Mouse (Mus musculus) embryonic facial prominence, embryonic 12.5 days (tissue): ENCODE results near the gene Ptpn21. TPM values are rescaled to one million over a fixed set of nuclear protein-coding genes. Genes with fewer than 3 reads are reported as not detected.

Source experiments
- ATAC-seq: fragments of 200-750 bp; cut with Nextera tagmentation; 2 replicates; pipeline ENCODE4 v1.8.0; 2017; ENCODE audit not compliant: insufficient number of reproducible peaks, insufficient read depth, low FRiP score, low TSS enrichment
- H3K27ac ChIP-seq: fragments of 300-500 bp; sonication (generic); 2 replicates; pipeline ENCODE4 v1.5.1; 2016; ENCODE audit warnings: mild to moderate bottlenecking
- H3K27me3 ChIP-seq: fragments of 300-500 bp; sonication (generic); 2 replicates; pipeline ENCODE4 v1.6.1; 2016; ENCODE audit warnings: mild to moderate bottlenecking, moderate library complexity
- H3K36me3 ChIP-seq: fragments of 300-500 bp; sonication (generic); 2 replicates; pipeline ENCODE4 v1.6.1; 2016; ENCODE audit warnings: mild to moderate bottlenecking
- H3K4me1 ChIP-seq: fragments of 300-500 bp; sonication (generic); 2 replicates; pipeline ENCODE4 v1.6.1; 2016
- H3K4me2 ChIP-seq: fragments of 300-500 bp; sonication (generic); replicated peaks from 2 replicates; pipeline ENCODE4 v1.6.1; 2016; ENCODE audit warnings: mild to moderate bottlenecking, moderate library complexity
- H3K4me3 ChIP-seq: fragments of 300-500 bp; sonication (generic); 2 replicates; pipeline ENCODE4 v1.5.1; 2016; ENCODE audit warnings: mild to moderate bottlenecking
- H3K9ac ChIP-seq: fragments of 300-500 bp; sonication (generic); 2 replicates; pipeline ENCODE4 v1.6.1; 2016; ENCODE audit warnings: mild to moderate bottlenecking, moderate library complexity
- H3K9me3 ChIP-seq: fragments of 300-500 bp; sonication (generic); 2 replicates; pipeline ENCODE4 v1.6.1; 2016; ENCODE audit warnings: mild to moderate bottlenecking, moderate library complexity
- WGBS: fragments of 180-500 bp; shearing (Covaris S2); methylation state at CpG from one replicate; pipeline ENCODE4 v1.1.7; 2016; 5-methylcytosine and 5-hydroxymethylcytosine counted together
- polyA plus RNA-seq: library from polyadenylated mRNA; unstranded; fragments of >200 nt; fragmentation: Nextera tagmentation; extraction: Ambion mirVana; gene quantifications from 2 replicates; pipeline ENCODE4 v1.2.1, GENCODE M21; 2016

Ptpn21 gene
- polyA plus RNA-seq, 1 experiment from 2014 or later, result 7.0 TPM

DNA sequence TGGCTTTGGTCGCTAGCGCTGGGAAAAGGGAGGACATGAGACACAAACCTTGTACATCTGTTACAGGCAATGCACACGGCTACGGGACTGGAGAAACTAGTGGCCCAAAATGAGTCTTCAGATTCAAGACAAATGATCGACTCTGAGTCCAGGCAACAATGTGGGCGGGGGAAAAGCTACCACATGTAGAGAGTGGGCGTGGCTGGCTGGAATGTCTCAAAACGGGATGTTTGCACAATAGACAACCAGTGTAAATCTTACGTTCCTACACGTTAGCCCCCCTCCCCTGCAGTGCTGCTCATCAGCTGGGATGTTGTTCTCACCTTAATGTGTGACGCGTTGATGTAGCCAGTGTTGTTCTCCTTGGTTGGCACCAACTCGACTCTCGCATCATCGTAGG is 55.0 kb downstream of the Ptpn21 start:
- no peaks in the 10 kb centered on the region for H3K4me1 ChIP-seq
- H3K36me3 ChIP-seq, result peaks cover 28% of the 10 kb centered on the region
- H3K4me2 ChIP-seq, result no peak overlapping the region
- 86% methylated on average over 15 of the region's 15 CpGs for WGBS
- no peak for ATAC-seq
- H3K9me3 ChIP-seq, result no peaks in the 10 kb centered on the region
- H3K9ac ChIP-seq, result no peak overlapping the region
- H3K27ac ChIP-seq, result no peak overlapping the region
- no peaks in the 10 kb centered on the region for H3K27me3 ChIP-seq
- no peak overlapping the region for H3K4me3 ChIP-seq

DNA sequence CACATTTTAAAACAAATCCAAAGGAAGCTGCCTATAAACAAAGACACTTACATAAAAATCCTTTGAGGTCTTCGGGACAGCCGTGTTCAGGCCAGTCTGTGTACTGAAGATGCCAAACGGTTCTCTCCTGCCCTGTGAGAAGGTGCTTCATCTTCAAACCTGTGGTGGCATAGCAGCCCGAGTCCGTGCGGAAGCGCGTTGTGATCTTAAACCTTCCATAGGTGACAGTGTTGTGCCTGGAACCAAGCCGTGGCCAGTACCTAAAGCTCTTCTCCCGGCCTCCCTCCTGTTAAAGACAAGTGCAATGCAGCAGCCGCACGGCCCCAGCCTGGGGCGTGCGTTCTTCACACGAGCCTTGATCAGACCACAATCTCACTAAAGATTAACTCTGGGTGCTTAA is 57.3 kb downstream of the Ptpn21 start:
- no peak for ATAC-seq
- Histone ChIP-seq H3K4me1 (no peaks in the 10 kb centered on the region), H3K36me3 (peaks cover 28% of the 10 kb centered on the region), H3K27me3 (no peaks in the 10 kb centered on the region), H3K9ac (no peak overlapping the region), H3K9me3 (no peaks in the 10 kb centered on the region), H3K4me3 (no peak overlapping the region), H3K4me2 (no peak overlapping the region), H3K27ac (no peak overlapping the region)
- 91% methylated on average over 15 of the region's 15 CpGs for WGBS

DNA sequence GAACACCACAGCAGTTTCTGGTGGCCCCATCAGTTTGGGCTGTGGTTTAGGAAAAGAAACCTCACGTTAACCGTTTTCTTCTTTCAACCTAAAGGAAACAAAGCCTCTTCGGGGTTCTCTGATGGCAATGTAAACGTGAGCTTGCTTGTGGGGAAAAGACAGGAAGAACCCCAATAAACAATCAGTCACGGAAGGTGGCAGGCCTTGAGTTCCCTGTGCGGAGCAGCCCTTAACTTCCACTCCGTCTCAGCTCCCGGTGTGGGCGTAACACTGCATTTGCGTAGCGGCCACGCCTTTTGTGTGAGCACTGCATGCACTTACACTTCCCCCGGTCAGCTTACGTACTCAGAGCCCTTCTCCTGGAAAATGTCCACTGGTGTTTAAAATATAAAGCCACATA is 59.9 kb downstream of the Ptpn21 start:
- peaks cover 26% of the 10 kb centered on the region for H3K36me3 ChIP-seq
- no peak for ATAC-seq
- 52% methylated on average over 14 of the region's 14 CpGs for WGBS

DNA sequence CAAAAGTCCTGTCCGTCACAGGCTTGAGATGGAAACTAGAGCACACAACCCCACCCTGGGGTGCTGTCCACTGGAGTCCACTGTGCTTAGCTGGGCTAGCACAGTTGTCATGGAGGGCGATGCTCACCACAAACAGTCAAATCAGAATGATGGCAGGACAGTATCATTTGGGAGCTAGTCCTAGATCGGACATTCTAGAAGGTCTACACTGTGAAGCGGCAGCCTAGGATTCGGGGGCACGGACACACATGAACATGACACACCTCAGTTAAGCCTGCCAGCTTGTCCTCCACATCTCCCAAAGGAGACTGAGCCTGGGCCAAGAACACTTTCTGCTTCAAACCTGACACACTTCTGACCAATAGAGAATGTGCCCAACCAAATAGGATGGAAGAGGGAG is 60.3 kb downstream of the Ptpn21 start:
- ATAC-seq, result no peak
- Histone ChIP-seq H3K4me3 (no peak overlapping the region), H3K4me2 (no peak overlapping the region), H3K9ac (no peak overlapping the region), H3K36me3 (peaks cover 22% of the 10 kb centered on the region), H3K9me3 (no peaks in the 10 kb centered on the region), H3K27me3 (no peaks in the 10 kb centered on the region), H3K27ac (no peak overlapping the region), H3K4me1 (no peaks in the 10 kb centered on the region)
- WGBS, result 93% methylated on average over 6 of the region's 6 CpGs

More for the DNA sequence above, 59.9 kb downstream of the Ptpn21 start:
- no peak overlapping the region for H3K4me3 ChIP-seq
- no peak overlapping the region for H3K9ac ChIP-seq
- H3K27me3 ChIP-seq, result no peaks in the 10 kb centered on the region
- H3K4me2 ChIP-seq, result no peak overlapping the region
- no peak overlapping the region for H3K27ac ChIP-seq
- H3K9me3 ChIP-seq, result no peaks in the 10 kb centered on the region
- H3K4me1 ChIP-seq, result no peaks in the 10 kb centered on the region

DNA sequence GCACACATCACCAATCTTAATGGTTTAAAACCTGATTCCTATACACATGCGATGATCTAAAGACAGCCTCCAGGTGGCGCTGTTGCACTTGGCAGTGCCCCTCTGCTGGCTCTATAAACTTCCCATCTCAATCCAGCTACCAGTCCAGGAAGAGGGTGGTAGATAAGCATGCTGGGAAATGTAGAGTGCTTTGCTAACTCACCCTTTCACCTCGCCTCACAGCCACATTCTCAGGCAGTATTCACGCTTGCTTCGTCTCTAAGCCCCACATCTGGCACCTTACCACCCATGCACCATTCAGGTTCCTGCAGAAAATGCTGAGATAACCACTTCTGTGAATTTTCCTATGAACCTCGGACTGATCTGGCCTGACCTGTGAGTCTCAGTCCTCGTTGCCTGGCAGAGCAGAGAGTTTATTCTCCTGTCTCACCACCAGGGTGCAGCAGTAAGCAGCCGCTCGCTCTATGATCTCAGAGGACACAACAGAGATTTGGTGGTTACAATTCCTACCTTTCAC is 62.5 kb downstream of the Ptpn21 start:
- peaks cover 16% of the 10 kb centered on the region for H3K36me3 ChIP-seq
- no peak overlapping the region for H3K27ac ChIP-seq
- WGBS, result 9% methylated on average over 9 of the region's 9 CpGs
- no peaks in the 10 kb centered on the region for H3K4me1 ChIP-seq
- no peak overlapping the region for H3K9ac ChIP-seq
- ATAC-seq, result peak; percentile 58; the same call in 1 of the 2 replicates
- no peaks in the 10 kb centered on the region for H3K9me3 ChIP-seq
- peak overlapping the region; percentile 19 for H3K4me3 ChIP-seq
- no peaks in the 10 kb centered on the region for H3K27me3 ChIP-seq
- peak overlapping the region; percentile 42 for H3K4me2 ChIP-seq

DNA sequence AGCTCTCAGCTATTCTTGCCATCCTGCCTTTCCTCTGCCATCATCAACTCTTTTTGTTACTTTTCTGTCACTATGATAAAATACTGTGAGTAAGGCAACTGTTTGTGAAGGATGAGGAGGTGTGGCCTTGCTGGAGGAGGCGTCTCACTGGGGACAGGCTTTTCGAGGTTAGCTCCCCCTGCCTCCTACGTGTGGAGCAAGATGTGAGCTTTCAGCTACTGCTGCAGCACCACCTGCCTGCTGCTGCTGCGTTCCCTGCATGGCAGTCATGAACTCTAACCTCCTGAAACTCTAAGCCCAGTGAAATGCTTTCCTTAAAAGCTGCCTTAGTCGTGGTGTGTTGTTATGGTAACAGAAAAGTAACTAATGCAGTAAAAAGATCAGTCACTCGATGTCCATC is 63.3 kb downstream of the Ptpn21 start:
- Histone ChIP-seq H3K4me1 (no peaks in the 10 kb centered on the region), H3K27me3 (no peaks in the 10 kb centered on the region), H3K9ac (no peak overlapping the region), H3K9me3 (no peaks in the 10 kb centered on the region), H3K4me3 (no peak overlapping the region), H3K36me3 (peaks cover 15% of the 10 kb centered on the region), H3K27ac (no peak overlapping the region), H3K4me2 (no peak overlapping the region)
- ATAC-seq, result no peak
- WGBS, result 60% methylated on average over 6 of the region's 6 CpGs

DNA sequence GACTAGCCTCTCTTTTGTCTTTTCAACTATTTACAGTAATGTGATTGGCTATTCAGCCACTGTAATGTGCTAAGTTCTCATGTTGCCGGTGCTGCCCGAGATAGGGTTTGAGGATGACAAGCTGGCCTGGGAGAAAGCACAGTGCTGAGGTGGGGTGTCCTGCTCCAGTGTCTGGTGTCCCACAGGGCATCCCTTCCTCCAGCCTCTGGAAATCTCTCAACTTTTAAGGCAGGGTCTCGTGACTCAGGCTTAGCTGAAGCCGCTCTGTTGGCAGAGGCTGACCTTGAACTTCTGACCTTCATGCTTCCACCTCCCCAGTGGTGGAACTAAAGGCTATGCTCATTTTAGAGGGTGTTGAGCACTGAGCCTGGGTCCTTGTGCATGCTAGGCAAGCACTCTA is 66.8 kb downstream of the Ptpn21 start:
- no peaks in the 10 kb centered on the region for H3K4me1 ChIP-seq
- H3K4me3 ChIP-seq, result no peak overlapping the region
- H3K9me3 ChIP-seq, result no peaks in the 10 kb centered on the region
- no peak overlapping the region for H3K4me2 ChIP-seq
- no peak for ATAC-seq
- 83% methylated on average over 4 of the region's 4 CpGs for WGBS
- H3K27me3 ChIP-seq, result no peaks in the 10 kb centered on the region
- H3K36me3 ChIP-seq, result peaks cover 8% of the 10 kb centered on the region; the same call in 1 of the 2 replicates
- no peak overlapping the region for H3K27ac ChIP-seq
- no peak overlapping the region for H3K9ac ChIP-seq

DNA sequence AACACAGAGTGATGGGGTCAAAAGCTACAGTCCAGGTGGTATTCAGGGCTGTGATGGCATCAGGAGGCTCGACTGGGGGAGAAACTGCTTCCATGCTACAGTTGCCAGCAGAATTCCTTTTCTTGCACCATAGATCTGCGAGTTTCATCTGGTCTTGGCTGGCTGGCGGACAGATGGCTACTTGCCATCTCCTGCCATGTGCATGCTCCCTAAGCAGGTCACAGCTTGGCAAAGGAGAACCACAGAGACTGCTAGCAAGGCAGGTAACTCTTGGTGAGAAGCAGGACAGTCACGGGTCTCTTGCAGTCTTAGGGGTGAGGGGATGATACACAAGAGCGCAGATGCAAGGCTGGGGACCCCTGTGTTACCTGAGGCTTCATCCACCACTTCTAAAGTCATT is 67.3 kb downstream of the Ptpn21 start:
- Histone ChIP-seq H3K27ac (no peak overlapping the region), H3K4me3 (no peak overlapping the region), H3K9ac (no peak overlapping the region), H3K27me3 (no peaks in the 10 kb centered on the region), H3K9me3 (no peaks in the 10 kb centered on the region), H3K4me1 (no peaks in the 10 kb centered on the region), H3K4me2 (no peak overlapping the region), H3K36me3 (peaks cover 8% of the 10 kb centered on the region; the same call in 1 of the 2 replicates)
- 89% methylated on average over 5 of the region's 5 CpGs for WGBS
- ATAC-seq, result no peak

DNA sequence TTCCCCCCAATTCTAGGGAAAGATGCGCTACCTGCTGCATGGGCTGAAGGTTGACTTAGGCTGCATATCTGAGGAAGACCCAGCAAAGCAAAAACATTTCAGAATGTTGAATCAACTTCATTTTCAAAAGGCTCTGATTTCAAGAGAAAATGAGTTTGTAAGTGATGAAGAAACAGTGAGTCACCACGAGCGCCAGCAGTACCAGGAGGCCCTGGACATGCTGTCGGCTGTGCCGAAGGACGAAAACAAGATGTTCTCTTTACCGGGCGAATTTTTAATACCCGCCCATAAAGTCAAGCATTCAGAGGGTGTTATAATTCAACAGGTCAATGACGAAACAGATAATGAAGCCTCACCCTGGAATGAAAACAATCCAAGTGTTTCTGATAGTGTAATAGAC is 68.1 kb downstream of the Ptpn21 start:
- no peak overlapping the region for H3K9ac ChIP-seq
- peaks cover 8% of the 10 kb centered on the region; the same call in 1 of the 2 replicates for H3K36me3 ChIP-seq
- H3K27me3 ChIP-seq, result no peaks in the 10 kb centered on the region
- no peak overlapping the region for H3K27ac ChIP-seq
- H3K4me3 ChIP-seq, result no peak overlapping the region
- H3K9me3 ChIP-seq, result no peaks in the 10 kb centered on the region
- H3K4me2 ChIP-seq, result no peak overlapping the region
- ATAC-seq, result no peak
- H3K4me1 ChIP-seq, result no peaks in the 10 kb centered on the region
- 93% methylated on average over 10 of the region's 10 CpGs for WGBS

DNA sequence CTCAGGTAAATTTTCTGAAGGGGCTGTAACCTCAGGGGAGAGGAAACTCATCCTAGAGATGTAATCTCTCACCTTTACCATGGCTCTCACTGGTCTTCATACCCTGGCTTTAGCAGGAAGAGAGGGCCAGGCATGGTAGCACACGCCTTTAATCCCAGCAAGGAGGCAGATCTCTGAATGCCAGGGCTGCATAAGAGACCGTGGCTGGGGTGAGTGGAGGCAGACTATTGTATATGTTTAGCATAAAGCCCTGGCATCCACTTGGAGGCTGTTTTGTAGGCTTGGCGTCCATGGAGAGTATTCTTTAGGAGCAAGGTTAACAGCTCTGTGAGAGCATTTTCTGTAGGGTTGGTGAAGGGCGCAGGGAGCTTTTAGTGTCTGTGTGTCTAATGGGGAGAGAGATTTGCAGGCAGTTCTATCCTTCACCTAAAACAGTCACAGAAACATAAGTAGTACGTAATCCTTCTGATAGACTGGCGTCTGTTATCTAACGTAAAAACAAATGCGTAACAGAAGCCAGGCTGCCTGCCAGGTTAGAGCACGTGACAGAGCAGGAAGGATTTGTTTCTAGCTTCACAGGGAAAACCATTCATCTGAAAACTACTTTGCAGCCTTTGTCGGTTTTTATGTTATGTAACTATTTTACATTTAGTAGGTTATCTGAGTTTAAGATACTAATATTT is 68.9 kb downstream of the Ptpn21 start:
- ATAC-seq, result no peak
- H3K9ac ChIP-seq, result no peak overlapping the region
- H3K9me3 ChIP-seq, result no peaks in the 10 kb centered on the region
- H3K4me3 ChIP-seq, result no peak overlapping the region
- no peaks in the 10 kb centered on the region for H3K27me3 ChIP-seq
- WGBS, result 71% methylated on average over 10 of the region's 10 CpGs
- no peaks in the 10 kb centered on the region for H3K4me1 ChIP-seq
- peaks cover 8% of the 10 kb centered on the region; the same call in 1 of the 2 replicates for H3K36me3 ChIP-seq
- H3K27ac ChIP-seq, result no peak overlapping the region
- H3K4me2 ChIP-seq, result no peak overlapping the region

DNA sequence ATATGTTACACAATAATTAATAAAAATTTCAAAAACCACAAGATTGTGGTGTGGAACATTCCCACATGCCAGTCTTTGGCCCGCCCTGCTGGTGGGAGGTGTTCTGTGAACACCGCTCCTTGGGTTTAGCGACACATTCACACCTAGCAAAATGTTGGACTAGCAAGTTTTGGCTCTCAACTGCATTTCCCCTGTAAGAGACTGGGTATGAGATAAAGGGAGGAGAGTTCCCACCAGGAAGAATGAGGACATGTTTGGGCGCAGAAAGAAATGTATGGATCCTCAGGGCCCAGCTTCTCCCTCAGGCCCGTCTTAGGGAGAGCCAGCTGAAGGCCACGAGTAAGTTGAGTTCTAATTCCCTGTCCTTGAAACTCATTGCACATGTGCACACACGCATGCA is 74.6 kb downstream of the Ptpn21 start:
- H3K4me3 ChIP-seq, result no peak overlapping the region
- 90% methylated on average over 7 of the region's 7 CpGs for WGBS
- ATAC-seq, result no peak

DNA sequence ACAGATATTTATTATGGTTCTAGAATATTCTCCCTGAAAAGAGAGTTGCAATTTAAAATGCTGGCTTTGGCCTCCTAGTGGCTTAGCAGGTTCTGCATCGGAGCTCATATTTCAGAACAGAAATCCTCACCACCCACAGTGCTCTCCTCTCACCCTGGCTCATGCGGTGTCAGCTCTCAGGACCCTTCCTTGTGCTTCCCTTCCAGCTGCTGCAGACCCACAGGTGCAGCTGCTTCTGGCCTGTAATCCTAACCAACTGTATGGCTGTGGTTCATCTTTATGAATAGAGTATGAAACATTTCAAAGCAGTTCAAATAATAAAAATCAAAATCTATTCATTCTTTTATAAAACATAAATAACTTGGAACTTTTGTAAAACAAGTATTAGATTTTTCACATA is 80.3 kb downstream of the Ptpn21 start:
- Histone ChIP-seq H3K4me3 (no peak overlapping the region), H3K27me3 (no peaks in the 10 kb centered on the region), H3K36me3 (peaks cover 5% of the 10 kb centered on the region), H3K4me1 (no peaks in the 10 kb centered on the region), H3K9ac (no peak overlapping the region), H3K27ac (no peak overlapping the region), H3K9me3 (no peaks in the 10 kb centered on the region), H3K4me2 (no peak overlapping the region)
- 69% methylated on average over 2 of the region's 2 CpGs for WGBS
- ATAC-seq, result no peak

More for the DNA sequence above, 74.6 kb downstream of the Ptpn21 start:
- H3K27me3 ChIP-seq, result no peaks in the 10 kb centered on the region
- H3K27ac ChIP-seq, result no peak overlapping the region
- no peak overlapping the region for H3K4me2 ChIP-seq
- peaks cover 17% of the 10 kb centered on the region for H3K36me3 ChIP-seq
- H3K4me1 ChIP-seq, result no peaks in the 10 kb centered on the region
- H3K9me3 ChIP-seq, result no peaks in the 10 kb centered on the region
- H3K9ac ChIP-seq, result no peak overlapping the region
